Mouse (Mus musculus) G1E (cell line): ENCODE results near the gene Ptprh.

Experiments used
- CTCF ChIP-seq: IDR thresholded peaks from 2 replicates; pipeline ENCODE4 v1.5.1; 2012; ENCODE audit warnings: low read depth, low read length, inconsistent platforms, mixed read lengths
- GATA1 ChIP-seq: IDR thresholded peaks from 2 replicates; pipeline ENCODE4 v1.6.1; 2012; ENCODE audit warnings: borderline replicate concordance, low read length, inconsistent platforms, mixed read lengths
- GATA2 ChIP-seq: IDR thresholded peaks from 2 replicates; pipeline ENCODE4 v1.6.1; 2012; ENCODE audit warnings: low read depth, low read length, inconsistent platforms, borderline replicate concordance
- POLR2AphosphoS5 ChIP-seq: IDR thresholded peaks from 2 replicates; pipeline ENCODE4 v1.6.1; 2012; ENCODE audit warnings: low read depth, low read length, inconsistent platforms; ENCODE audit not compliant: insufficient replicate concordance
- TAL1 ChIP-seq: conservative IDR thresholded peaks from 2 replicates; pipeline ENCODE4 v1.6.1; 2012; ENCODE audit warnings: low read depth, low read length, inconsistent platforms, mixed read lengths

DNA sequence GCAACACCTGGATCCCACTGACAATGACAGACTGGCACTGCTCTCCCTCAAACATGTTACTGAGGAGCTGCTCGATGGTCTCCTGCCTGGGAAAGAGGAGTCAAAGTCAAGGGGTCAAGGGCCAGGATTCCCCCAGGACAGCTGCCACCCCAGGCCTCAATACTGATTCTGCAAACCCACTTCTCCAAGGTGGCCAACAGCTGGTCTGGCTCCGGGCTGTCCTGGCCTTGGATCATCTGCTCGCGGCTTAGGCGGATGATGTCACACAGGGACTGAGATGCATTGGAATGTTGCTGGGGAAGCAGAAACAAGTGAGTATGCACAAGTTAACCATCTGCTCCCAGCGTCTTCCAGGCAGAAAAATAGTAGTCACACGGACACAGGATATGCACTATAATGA, 38.1 kb upstream of the Ptprh start:
- no peak for TF ChIP-seq CTCF
- TF ChIP-seq GATA2, result no peak
- no peak for TF ChIP-seq TAL1
- no peak for TF ChIP-seq POLR2AphosphoS5
- TF ChIP-seq GATA1, result no peak
